Mouse (Mus musculus): ENCODE results near the gene Ssb. TPM values are rescaled to one million over a fixed set of nuclear protein-coding genes. Genes with fewer than 3 reads are reported as not detected.

Ssb gene
- 4.6 and 5.2 TPM in 2 replicates for polyA plus RNA-seq (2012; rRNA removed; ENCODE audit: low replicate concordance)

DNA sequence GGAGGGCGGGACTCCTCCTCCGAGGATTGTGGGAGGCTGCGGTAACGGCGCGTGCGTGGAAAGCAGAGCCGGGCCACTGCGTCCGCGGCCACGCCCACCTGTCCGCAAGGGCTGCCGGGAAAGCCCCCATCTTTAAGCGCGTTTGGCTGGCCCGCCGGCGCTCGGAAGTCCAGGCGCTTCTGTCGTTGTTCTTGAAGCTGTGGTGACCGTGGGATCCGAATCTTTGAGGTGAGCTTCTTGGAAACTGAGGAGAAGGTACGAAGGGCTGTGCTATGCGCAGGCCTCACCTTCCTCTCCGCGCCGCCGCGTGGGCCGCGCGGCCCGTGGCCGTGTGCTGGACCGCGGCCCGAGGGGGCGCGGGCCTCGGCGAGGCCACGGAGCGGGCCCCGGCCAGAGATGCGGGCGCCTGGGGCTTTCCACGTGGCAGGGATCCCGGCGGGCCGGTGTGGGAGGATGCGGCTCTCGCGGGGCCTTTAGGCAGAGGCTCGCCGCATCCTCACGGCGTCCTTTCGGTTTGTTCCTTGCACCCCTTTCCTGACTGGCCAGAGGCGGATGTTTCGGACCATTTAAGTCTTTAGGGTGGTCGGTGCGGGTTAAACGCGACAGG, at the start of gene Ssb:
TSS of gene Ssb (plus strand) at position 78 of the 607 bp plus-strand sequence.

DNA sequence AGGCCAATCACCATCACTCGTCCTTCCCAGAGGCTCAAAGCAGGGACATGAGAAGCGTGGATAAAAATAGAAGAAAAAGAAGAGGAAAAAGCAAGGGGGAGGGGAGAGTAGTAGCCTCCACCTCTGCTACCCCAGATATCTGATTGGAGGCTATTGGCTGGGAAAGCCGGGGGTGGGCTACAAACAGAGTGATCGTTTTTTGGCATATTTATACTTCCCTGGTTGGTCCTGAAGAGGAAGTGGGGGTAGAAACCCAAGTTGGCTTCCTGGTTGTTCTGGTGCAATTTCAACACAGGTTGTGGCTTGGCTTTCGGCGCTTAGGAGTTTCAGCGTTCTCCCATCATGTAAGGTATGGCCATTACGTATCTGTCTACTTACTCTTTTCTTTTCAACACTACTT, 39.7 kb upstream of the Ssb start, which contains the start of gene Klhl23:
TSS of gene Klhl23 (plus strand) at position 234 of the 400 bp plus-strand sequence.

GRCm38 (mm10) chr2:69885451-69886305, 24.3 kb downstream of the Ssb start, which contains the start of gene Mettl5:
TSS of gene Mettl5 (minus strand) at chr2:69885615.

DNA sequence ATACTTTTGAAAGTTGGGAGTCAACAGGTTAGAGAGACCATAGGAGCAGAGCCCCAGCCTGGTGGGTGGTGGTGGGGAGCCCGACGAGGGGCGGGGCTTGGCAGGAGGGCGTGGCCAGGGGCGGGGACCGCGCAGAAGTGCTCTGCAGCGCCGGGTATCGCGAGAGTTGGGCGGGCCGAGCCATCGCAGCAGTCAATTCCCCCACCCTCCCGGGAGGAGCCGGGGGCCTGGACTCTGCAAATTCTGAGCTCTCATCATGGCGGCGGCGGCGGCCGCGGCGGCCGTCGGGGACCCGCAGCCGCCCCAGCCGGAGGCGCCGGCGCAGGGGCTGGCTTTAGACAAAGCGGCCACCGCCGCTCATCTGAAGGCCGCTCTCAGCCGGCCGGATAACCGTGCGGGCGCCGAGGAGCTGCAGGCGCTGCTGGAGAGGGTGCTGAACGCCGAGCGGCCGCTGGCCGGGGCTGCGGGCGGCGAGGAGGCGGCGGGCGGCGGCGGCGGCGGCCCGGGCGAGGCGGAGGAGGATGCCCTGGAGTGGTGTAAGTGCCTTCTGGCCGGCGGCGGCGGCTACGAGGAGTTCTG, 35.8 kb downstream of the Ssb start, which contains the start of gene Ubr3:
TSS of gene Ubr3 (plus strand) at position 208 of the 579 bp plus-strand sequence.

Other genes starting within 250 kb of the Ssb start
- gene Bbs5, start 214.4 kb upstream of the Ssb start, polyA plus RNA-seq (2012; rRNA removed; ENCODE audit: low replicate concordance), result 2.3 and 4.2 TPM in 2 replicates
- 0.04 TPM in 1 of 2 replicates, not detected in the other for gene Klhl41, start 191.4 kb upstream of the Ssb start, polyA plus RNA-seq (2012; rRNA removed; ENCODE audit: low replicate concordance)
- gene Fastkd1, start 148.0 kb upstream of the Ssb start, polyA plus RNA-seq (2012; rRNA removed; ENCODE audit: low replicate concordance), result 5.7 and 6.1 TPM in 2 replicates
- gene Ppig, start 139.0 kb upstream of the Ssb start, polyA plus RNA-seq (2012; rRNA removed; ENCODE audit: low replicate concordance), result 2.3 and 3.6 TPM in 2 replicates
- 0.44 and 0.62 TPM in 2 replicates for gene Ccdc173, start 72.0 kb upstream of the Ssb start, polyA plus RNA-seq (2012; rRNA removed; ENCODE audit: low replicate concordance)
- gene Phospho2, start 71.9 kb upstream of the Ssb start, polyA plus RNA-seq (2012; rRNA removed; ENCODE audit: low replicate concordance), result 26.9 and 38.1 TPM in 2 replicates
- gene Klhl23, start 39.6 kb upstream of the Ssb start, polyA plus RNA-seq (2012; rRNA removed; ENCODE audit: low replicate concordance), result 1.9 and 16.8 TPM in 2 replicates
- 3.6 and 4.9 TPM in 2 replicates for gene Mettl5, start 24.1 kb downstream of the Ssb start, polyA plus RNA-seq (2012; rRNA removed; ENCODE audit: low replicate concordance)
- gene Ubr3, start 35.7 kb downstream of the Ssb start, polyA plus RNA-seq (2012; rRNA removed; ENCODE audit: low replicate concordance), result 19.6 and 20.6 TPM in 2 replicates
- 0.03 and 3.1 TPM in 2 replicates for gene Myo3b, start 177.6 kb downstream of the Ssb start, polyA plus RNA-seq (2012; rRNA removed; ENCODE audit: low replicate concordance)

Data from subcutaneous adipose tissue, adult 2 months (tissue).